Mouse (Mus musculus) stomach, embryonic 15.5 days (tissue): ENCODE measurements around the gene Mxi1. TPM values are rescaled to one million over a fixed set of nuclear protein-coding genes. Genes with fewer than 3 reads are reported as not detected.

Experiments used
- ATAC-seq: fragments of 200-750 bp; cut with Nextera tagmentation; 2 replicates; pipeline ENCODE4 v1.8.0; 2017; ENCODE audit warnings: low read depth, moderate number of reproducible peaks, moderate TSS enrichment; ENCODE audit not compliant: insufficient read depth, low FRiP score
- H3K27ac ChIP-seq: fragments of 300-500 bp; sonication (generic); 2 replicates; pipeline ENCODE4 v1.5.1; 2015; ENCODE audit warnings: mild to moderate bottlenecking, inconsistent platforms
- H3K27me3 ChIP-seq: fragments of 300-500 bp; sonication (generic); replicated peaks from 2 replicates; pipeline ENCODE4 v1.6.1; 2015; ENCODE audit warnings: inconsistent platforms
- H3K36me3 ChIP-seq: fragments of 300-500 bp; sonication (generic); 2 replicates; pipeline ENCODE4 v1.6.1; 2015; ENCODE audit warnings: inconsistent platforms
- H3K4me1 ChIP-seq: fragments of 300-500 bp; sonication (generic); 2 replicates; pipeline ENCODE4 v1.6.1; 2015; ENCODE audit warnings: inconsistent platforms
- H3K4me2 ChIP-seq: fragments of 300-500 bp; sonication (generic); 2 replicates; pipeline ENCODE4 v1.6.1; 2015; ENCODE audit warnings: mild to moderate bottlenecking, inconsistent platforms
- H3K4me3 ChIP-seq: fragments of 300-500 bp; sonication (generic); replicated peaks from 2 replicates; pipeline ENCODE4 v1.5.1; 2015; ENCODE audit warnings: inconsistent platforms
- H3K9ac ChIP-seq: fragments of 300-500 bp; sonication (generic); 2 replicates; pipeline ENCODE4 v1.6.1; 2015; ENCODE audit warnings: inconsistent platforms
- H3K9me3 ChIP-seq: fragments of 300-500 bp; sonication (generic); 2 replicates; pipeline ENCODE4 v1.6.1; 2016; ENCODE audit warnings: inconsistent platforms
- WGBS: fragments of 180-500 bp; shearing (Covaris S2); methylation state at CpG from one replicate; pipeline ENCODE4 v1.1.7; 2015; 5-methylcytosine and 5-hydroxymethylcytosine counted together
- polyA plus RNA-seq: library from polyadenylated mRNA; unstranded; fragments of >200 nt; fragmentation: Nextera tagmentation; extraction: Ambion mirVana; gene quantifications from 2 replicates; pipeline ENCODE4 v1.2.1, GENCODE M21; 2015

The Mxi1 gene
- polyA plus RNA-seq, 1 experiment from 2014 or later: 37.8 TPM

GRCm38 (mm10) chr19:53412149-53412848, 102.0 kb downstream of the Mxi1 start:
- 16% methylated on average over 6 of the region's 6 CpGs for WGBS
- no peaks in the 10 kb centered on the region for H3K9me3 ChIP-seq
- H3K4me1 ChIP-seq: 0 out of 2 replicates have a peak, but pooled peaks cover 7% of the 10 kb centered on the region
- H3K27me3 ChIP-seq: no peaks in the 10 kb centered on the region
- ATAC-seq: no peak
- H3K27ac ChIP-seq: peak overlapping the region; percentile 35; the same call in 1 of the 2 replicates
- no peak overlapping the region for H3K4me3 ChIP-seq
- H3K36me3 ChIP-seq: no peaks in the 10 kb centered on the region
- H3K4me2 ChIP-seq: no peak overlapping the region
- no peak overlapping the region for H3K9ac ChIP-seq

GRCm38 (mm10) chr19:53413617-53414380, 103.5 kb downstream of the Mxi1 start:
- no peak overlapping the region for H3K4me3 ChIP-seq
- no peak overlapping the region for H3K9ac ChIP-seq
- H3K4me1 ChIP-seq: 0 out of 2 replicates have a peak, but pooled peaks cover 7% of the 10 kb centered on the region
- H3K27ac ChIP-seq: no peak overlapping the region
- ATAC-seq: peak; percentile 30; the same call in 1 of the 2 replicates
- H3K27me3 ChIP-seq: no peaks in the 10 kb centered on the region
- H3K4me2 ChIP-seq: no peak overlapping the region
- WGBS: 74% methylated on average over 15 of the region's 15 CpGs
- no peaks in the 10 kb centered on the region for H3K36me3 ChIP-seq
- no peaks in the 10 kb centered on the region for H3K9me3 ChIP-seq

- ATAC-seq: peak; percentile 57; the same call in 1 of the 2 replicates
- Histone ChIP-seq H3K9ac (no peak overlapping the region), H3K4me1 (0 out of 2 replicates have a peak, but pooled peaks cover 7% of the 10 kb centered on the region), H3K4me3 (no peak overlapping the region), H3K27me3 (no peaks in the 10 kb centered on the region), H3K27ac (no peak overlapping the region), H3K36me3 (no peaks in the 10 kb centered on the region), H3K9me3 (no peaks in the 10 kb centered on the region), H3K4me2 (no peak overlapping the region)
- 66% methylated on average over 11 of the region's 11 CpGs for WGBS
Observed at GRCm38 (mm10) chr19:53414650-53415049, 104.3 kb downstream of the Mxi1 start.

GRCm38 (mm10) chr19:53415198-53415597, 104.9 kb downstream of the Mxi1 start:
- no peak for ATAC-seq
- H3K4me2 ChIP-seq: no peak overlapping the region
- 0 out of 2 replicates have a peak, but pooled peaks cover 7% of the 10 kb centered on the region for H3K4me1 ChIP-seq
- H3K4me3 ChIP-seq: no peak overlapping the region
- H3K27me3 ChIP-seq: no peaks in the 10 kb centered on the region
- H3K9me3 ChIP-seq: no peaks in the 10 kb centered on the region
- 86% methylated on average over 17 of the region's 17 CpGs for WGBS
- no peaks in the 10 kb centered on the region for H3K36me3 ChIP-seq
- no peak overlapping the region for H3K9ac ChIP-seq
- H3K27ac ChIP-seq: no peak overlapping the region

GRCm38 (mm10) chr19:53419834-53420233, 109.5 kb downstream of the Mxi1 start:
- Histone ChIP-seq H3K27me3 (no peaks in the 10 kb centered on the region), H3K27ac (no peak overlapping the region), H3K36me3 (no peaks in the 10 kb centered on the region), H3K9ac (no peak overlapping the region), H3K4me1 (peaks cover 12% of the 10 kb centered on the region; the same call in 1 of the 2 replicates), H3K4me3 (no peak overlapping the region), H3K4me2 (no peak overlapping the region), H3K9me3 (no peaks in the 10 kb centered on the region)
- no peak for ATAC-seq
- WGBS: 45% methylated on average over 5 of the region's 5 CpGs

GRCm38 (mm10) chr19:53420924-53421582, 110.7 kb downstream of the Mxi1 start:
- peak overlapping the region; percentile 42 for H3K4me3 ChIP-seq
- no peaks in the 10 kb centered on the region for H3K36me3 ChIP-seq
- peak; percentile 92 for ATAC-seq
- peak overlapping the region; percentile 90 for H3K4me2 ChIP-seq
- under 1% methylated on average over 19 of the region's 19 CpGs for WGBS
- peak overlapping the region; percentile 86 for H3K27ac ChIP-seq
- peak overlapping the region; percentile 29; the same call in 1 of the 2 replicates for H3K9ac ChIP-seq
- no peaks in the 10 kb centered on the region for H3K9me3 ChIP-seq
- H3K4me1 ChIP-seq: peaks cover 12% of the 10 kb centered on the region; the same call in 1 of the 2 replicates
- no peaks in the 10 kb centered on the region for H3K27me3 ChIP-seq

- peak overlapping the region; percentile 42 for H3K4me3 ChIP-seq
Observed at GRCm38 (mm10) chr19:53421583-53422188, 111.4 kb downstream of the Mxi1 start.

GRCm38 (mm10) chr19:53422358-53423308, 112.3 kb downstream of the Mxi1 start:
- Histone ChIP-seq H3K9me3 (no peaks in the 10 kb centered on the region), H3K4me1 (peaks cover 19% of the 10 kb centered on the region), H3K27me3 (no peaks in the 10 kb centered on the region), H3K9ac (no peak overlapping the region), H3K4me2 (no peak overlapping the region; the same call in 1 of the 2 replicates), H3K36me3 (no peaks in the 10 kb centered on the region), H3K4me3 (no peak overlapping the region), H3K27ac (no peak overlapping the region)
- 54% methylated on average over 18 of the region's 18 CpGs for WGBS
- ATAC-seq: no peak

More at GRCm38 (mm10) chr19:53421583-53422188, 111.4 kb downstream of the Mxi1 start:
- Histone ChIP-seq H3K4me2 (peak overlapping the region; percentile 90), H3K27ac (peak overlapping the region; percentile 19; the same call in 1 of the 2 replicates), H3K4me1 (peaks cover 12% of the 10 kb centered on the region; the same call in 1 of the 2 replicates), H3K27me3 (no peaks in the 10 kb centered on the region), H3K36me3 (no peaks in the 10 kb centered on the region), H3K9ac (no peak overlapping the region), H3K9me3 (no peaks in the 10 kb centered on the region)
- under 1% methylated on average over 6 of the region's 6 CpGs for WGBS
- ATAC-seq: 0 out of 2 replicates have a peak, but pooled peaks have one; percentile 4

GRCm38 (mm10) chr19:53423341-53423753, 113.0 kb downstream of the Mxi1 start:
- H3K36me3 ChIP-seq: no peaks in the 10 kb centered on the region
- no peaks in the 10 kb centered on the region for H3K27me3 ChIP-seq
- no peak overlapping the region for H3K4me3 ChIP-seq
- no peak for ATAC-seq
- no peak overlapping the region for H3K27ac ChIP-seq
- no peaks in the 10 kb centered on the region for H3K9me3 ChIP-seq
- WGBS: 25% methylated on average over 18 of the region's 19 CpGs
- H3K4me1 ChIP-seq: peaks cover 24% of the 10 kb centered on the region
- no peak overlapping the region for H3K9ac ChIP-seq
- H3K4me2 ChIP-seq: peak overlapping the region; percentile 35

- ATAC-seq: no peak
- Histone ChIP-seq H3K9ac (no peak overlapping the region), H3K4me1 (peaks cover 28% of the 10 kb centered on the region), H3K4me2 (peak overlapping the region; percentile 35), H3K36me3 (no peaks in the 10 kb centered on the region), H3K27ac (no peak overlapping the region), H3K27me3 (no peaks in the 10 kb centered on the region), H3K9me3 (no peaks in the 10 kb centered on the region), H3K4me3 (no peak overlapping the region)
- 59% methylated on average over 17 of the region's 17 CpGs for WGBS
Observed at GRCm38 (mm10) chr19:53423816-53424465, 113.6 kb downstream of the Mxi1 start.
